Mouse (Mus musculus) forebrain, embryonic 16.5 days (tissue): Measurements from ENCODE around the gene C130073F10Rik. TPM values are rescaled to one million over a fixed set of nuclear protein-coding genes. Genes with fewer than 3 reads are reported as not detected.
"Not testable (repeated sequence)": the region's sequence is repeated elsewhere in the genome, so short reads cannot be mapped to it uniquely, and the experiment has no call there.

Source experiments
- ATAC-seq: fragments of 200-750 bp; cut with Nextera tagmentation; 2 replicates; pipeline ENCODE4 v1.8.0; 2017; ENCODE audit warnings: mild to moderate bottlenecking, moderate library complexity
- H3K27ac ChIP-seq: fragments of 300-500 bp; sonication (generic); 2 replicates; pipeline ENCODE4 v1.5.1; 2014; ENCODE audit warnings: low read length, control low read depth
- H3K27me3 ChIP-seq: fragments of 300-500 bp; sonication (generic); replicated peaks from 2 replicates; pipeline ENCODE4 v1.6.1; 2014; ENCODE audit warnings: low read length; ENCODE audit not compliant: control insufficient read depth, insufficient read depth
- H3K36me3 ChIP-seq: fragments of 300-500 bp; sonication (generic); 2 replicates; pipeline ENCODE4 v1.6.1; 2014; ENCODE audit not compliant: control insufficient read depth, insufficient read depth
- H3K4me1 ChIP-seq: fragments of 300-500 bp; sonication (generic); replicated peaks from 2 replicates; pipeline ENCODE4 v1.6.1; 2014; ENCODE audit warnings: low read length; ENCODE audit not compliant: control insufficient read depth, insufficient read depth
- H3K4me2 ChIP-seq: fragments of 300-500 bp; sonication (generic); 2 replicates; pipeline ENCODE4 v1.6.1; 2014; ENCODE audit warnings: mild to moderate bottlenecking, low read length, control low read depth
- H3K4me3 ChIP-seq: fragments of 300-500 bp; sonication (generic); replicated peaks from 2 replicates; pipeline ENCODE4 v1.5.1; 2014; ENCODE audit warnings: mild to moderate bottlenecking, low read length, control low read depth
- H3K9ac ChIP-seq: fragments of 300-500 bp; sonication (generic); replicated peaks from 2 replicates; pipeline ENCODE4 v1.6.1; 2014; ENCODE audit warnings: low read depth, low read length, control low read depth
- H3K9me3 ChIP-seq: fragments of 300-500 bp; sonication (generic); 2 replicates; pipeline ENCODE4 v1.6.1; 2016; ENCODE audit warnings: low read length; ENCODE audit not compliant: control insufficient read depth
- WGBS: fragments of 180-500 bp; shearing (Covaris S2); extraction: QIAGEN DNeasy Blood & Tissue Kit; methylation state at CpG from one replicate; pipeline ENCODE4 v1.1.7; 2014; 5-methylcytosine and 5-hydroxymethylcytosine counted together
- polyA plus RNA-seq: library from polyadenylated mRNA; unstranded; fragments of >200 nt; fragmentation: Nextera tagmentation; extraction: Ambion mirVana; gene quantifications from 2 replicates; pipeline ENCODE4 v1.2.1, GENCODE M21; 2015

Gene C130073F10Rik
- polyA plus RNA-seq = not detected in 2 replicates

DNA sequence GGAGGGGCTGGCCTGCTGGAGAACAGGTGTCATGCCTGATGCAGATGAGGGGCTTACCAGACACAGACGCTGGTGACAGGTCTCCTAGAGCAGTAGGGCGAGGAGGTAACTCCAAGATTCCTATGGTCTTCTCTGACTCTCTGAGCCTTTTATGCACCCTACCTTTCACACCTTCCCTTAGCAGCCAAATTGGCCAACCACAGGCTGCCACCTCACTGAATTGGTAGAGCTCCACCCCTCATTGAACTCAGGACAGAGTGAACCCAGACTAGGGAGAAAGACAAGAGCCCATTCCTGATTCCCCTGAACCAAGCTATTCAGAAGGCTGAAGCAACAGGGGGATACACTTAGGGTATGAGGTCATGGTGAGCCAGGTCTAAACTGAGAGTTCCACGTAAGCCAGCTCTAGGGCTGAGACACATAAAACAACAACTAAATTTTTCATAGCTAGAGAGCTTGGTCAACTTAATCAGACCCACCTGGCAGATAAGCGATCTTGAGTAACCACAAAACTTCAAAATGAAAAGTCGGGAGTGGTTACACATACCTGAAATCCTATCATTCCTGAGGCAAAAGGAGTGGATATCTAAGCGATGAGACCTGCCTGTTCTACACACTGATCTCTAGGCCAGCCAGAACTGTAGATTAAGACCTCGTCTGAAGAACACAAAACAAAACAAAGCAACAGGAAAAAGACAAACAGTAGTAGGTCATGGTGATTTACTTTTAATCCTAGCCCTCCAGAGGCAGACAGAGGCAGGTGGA is at the start of gene C130073F10Rik:
TSS of gene C130073F10Rik (minus strand) at position 134 of the 765 bp plus-strand sequence.
- Histone ChIP-seq H3K4me2 (no peak within 1 kb of the TSS), H3K9ac (no peak within 1 kb of the TSS), H3K4me3 (no peak within 1 kb of the TSS), H3K27ac (no peak within 1 kb of the TSS), H3K36me3 (no peaks in the 10 kb centered on the region), H3K27me3 (no peaks in the 10 kb centered on the region), H3K9me3 (no peaks in the 10 kb centered on the region), H3K4me1 (no peaks in the 10 kb centered on the region)
- no peak for ATAC-seq
- 87% methylated on average over 7 of the region's 7 CpGs for WGBS

DNA sequence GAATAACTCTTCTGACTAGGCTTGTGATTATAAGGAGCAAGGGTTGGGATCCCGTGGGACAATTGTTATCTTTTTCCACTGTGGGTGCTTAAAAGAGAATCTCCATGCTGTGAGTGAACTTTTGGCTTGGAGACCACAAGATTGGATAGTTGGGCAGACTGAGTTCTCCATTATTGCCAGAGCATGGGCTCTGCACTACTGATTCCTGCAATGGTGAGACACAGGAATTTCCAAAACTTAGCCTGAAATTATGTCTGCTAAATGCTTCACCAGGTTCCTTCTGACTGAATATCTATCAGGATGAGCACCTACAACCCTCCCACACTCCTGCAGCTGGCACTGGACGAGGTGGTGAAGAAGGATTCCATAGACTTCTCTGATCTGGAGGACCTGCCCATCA is 46.5 kb upstream of the C130073F10Rik start, which contains the start of gene Gm12794:
TSS of gene Gm12794 (plus strand) at position 301 of the 400 bp plus-strand sequence.
- H3K4me3 ChIP-seq, H3K27ac ChIP-seq, H3K27me3 ChIP-seq, H3K4me1 ChIP-seq, H3K36me3 ChIP-seq, ATAC-seq, H3K4me2 ChIP-seq, H3K9ac ChIP-seq, H3K9me3 ChIP-seq: not testable (repeated sequence)
- 79% methylated on average over 2 of the region's 2 CpGs for WGBS

DNA sequence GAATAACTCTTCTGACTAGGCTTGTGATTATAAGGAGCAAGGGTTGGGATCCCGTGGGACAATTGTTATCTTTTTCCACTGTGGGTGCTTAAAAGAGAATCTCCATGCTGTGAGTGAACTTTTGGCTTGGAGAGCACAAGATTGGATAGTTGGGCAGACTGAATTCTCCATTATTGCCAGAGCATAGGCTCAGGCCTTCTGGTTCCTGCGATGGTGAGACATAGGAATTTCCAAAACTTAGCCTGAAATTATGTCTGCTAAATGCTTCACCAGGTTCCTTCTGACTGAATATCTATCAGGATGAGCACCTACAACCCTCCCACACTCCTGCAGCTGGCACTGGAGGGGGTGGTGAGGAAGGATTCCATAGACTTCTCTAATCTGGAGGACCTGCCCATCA is 15.2 kb upstream of the C130073F10Rik start, which contains the start of gene Gm12800:
TSS of gene Gm12800 (plus strand) at position 301 of the 400 bp plus-strand sequence.
- ATAC-seq, H3K27me3 ChIP-seq, H3K36me3 ChIP-seq, H3K9ac ChIP-seq, H3K27ac ChIP-seq, H3K4me2 ChIP-seq, H3K4me1 ChIP-seq, H3K9me3 ChIP-seq, H3K4me3 ChIP-seq: not testable (repeated sequence)
- 94% methylated on average over 1 of the region's 2 CpGs for WGBS

DNA sequence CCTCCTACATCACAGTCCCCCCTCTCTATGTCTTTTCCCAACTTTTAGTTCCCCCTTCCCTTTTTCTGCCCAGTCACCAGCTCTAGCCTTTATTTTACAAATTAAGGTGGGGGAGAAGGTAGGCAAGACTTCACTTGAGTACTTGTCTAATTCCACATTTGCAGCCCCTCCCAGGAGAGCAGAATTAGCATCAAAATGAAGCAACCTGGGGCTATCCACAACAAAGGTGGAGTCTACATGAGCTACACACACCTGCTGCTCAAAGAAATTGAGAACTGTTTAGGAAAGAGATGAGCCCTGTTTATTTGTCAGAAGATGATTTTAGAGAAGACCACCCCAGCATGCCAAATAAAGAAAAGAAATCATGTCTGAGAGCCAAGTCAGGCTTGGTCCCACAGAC is 4.2 kb downstream of the C130073F10Rik start:
- H3K4me3 ChIP-seq = no peak overlapping the region
- H3K4me1 ChIP-seq = no peaks in the 10 kb centered on the region
- H3K4me2 ChIP-seq = no peak overlapping the region
- H3K27me3 ChIP-seq = no peaks in the 10 kb centered on the region
- ATAC-seq = no peak
- no peaks in the 10 kb centered on the region for H3K9me3 ChIP-seq
- H3K27ac ChIP-seq = no peak overlapping the region
- no peak overlapping the region for H3K9ac ChIP-seq
- H3K36me3 ChIP-seq = no peaks in the 10 kb centered on the region

DNA sequence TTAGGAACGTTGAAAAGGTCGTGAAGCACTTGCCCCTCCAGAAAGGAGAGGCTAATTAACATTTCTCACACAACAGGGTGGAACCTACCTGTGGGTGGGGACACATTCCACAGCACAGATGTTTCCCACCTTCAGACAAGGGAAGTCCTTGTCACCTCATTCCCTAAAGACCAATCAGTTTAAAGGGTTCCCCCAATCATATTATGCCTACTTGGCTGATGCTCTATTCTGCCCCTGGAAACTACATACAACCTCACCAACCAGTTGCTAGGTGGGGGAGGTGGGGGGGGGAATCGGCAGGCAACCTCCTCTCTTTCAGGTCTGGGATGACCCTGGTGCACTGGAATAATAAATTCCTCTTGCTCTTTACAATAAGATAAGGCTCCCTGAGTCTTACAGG is 9.9 kb downstream of the C130073F10Rik start:
- H3K4me1 ChIP-seq = no peaks in the 10 kb centered on the region
- no peak overlapping the region for H3K9ac ChIP-seq
- no peaks in the 10 kb centered on the region for H3K27me3 ChIP-seq
- WGBS = 52% methylated on average over 3 of the region's 3 CpGs
- H3K4me3 ChIP-seq = no peak overlapping the region
- ATAC-seq = no peak
- H3K27ac ChIP-seq = no peak overlapping the region
- H3K4me2 ChIP-seq = no peak overlapping the region
- H3K9me3 ChIP-seq = no peaks in the 10 kb centered on the region
- no peaks in the 10 kb centered on the region for H3K36me3 ChIP-seq

DNA sequence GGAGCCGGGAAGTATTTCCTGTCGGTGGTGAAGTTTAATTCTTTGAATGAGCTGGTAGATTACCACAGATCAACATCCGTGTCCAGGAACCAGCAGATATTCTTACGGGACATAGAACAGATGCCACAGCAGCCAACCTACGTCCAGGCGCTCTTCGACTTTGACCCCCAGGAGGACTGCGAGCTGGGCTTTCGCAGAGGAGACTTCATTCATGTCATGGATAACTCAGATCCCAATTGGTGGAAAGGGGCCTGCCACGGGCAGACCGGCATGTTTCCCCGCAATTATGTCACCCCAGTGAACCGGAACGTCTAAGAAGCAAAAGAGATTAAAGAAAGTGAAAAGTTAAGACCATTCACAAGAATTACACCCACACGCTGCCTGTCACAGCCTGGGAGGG is 17.9 kb downstream of the C130073F10Rik start:
- H3K36me3 ChIP-seq, H3K4me2 ChIP-seq, H3K9me3 ChIP-seq, ATAC-seq, H3K9ac ChIP-seq, H3K27me3 ChIP-seq, H3K4me1 ChIP-seq, H3K27ac ChIP-seq, H3K4me3 ChIP-seq: not testable (repeated sequence)
- WGBS = 91% methylated on average over 15 of the region's 15 CpGs

DNA sequence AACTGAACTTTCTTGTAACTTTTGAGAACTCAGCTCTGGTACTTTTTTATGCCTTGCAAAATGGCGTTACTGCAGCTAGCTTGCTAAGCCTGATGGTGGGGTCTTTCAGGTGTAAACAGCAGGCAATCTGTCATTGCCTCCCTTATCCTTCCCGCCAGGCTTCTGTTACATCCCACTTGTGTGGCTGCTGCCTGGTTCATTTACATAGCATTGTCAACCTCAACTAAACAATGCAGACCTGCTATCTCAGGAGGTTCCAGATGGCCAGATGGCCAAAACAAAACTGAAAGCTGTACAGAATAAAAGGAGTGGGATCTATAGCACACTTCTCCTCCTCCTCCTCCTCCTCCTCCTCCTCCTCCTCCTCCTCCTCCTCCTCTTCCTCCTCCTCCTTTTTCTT is 21.6 kb downstream of the C130073F10Rik start:
- H3K9ac ChIP-seq, H3K27me3 ChIP-seq, H3K4me2 ChIP-seq, H3K9me3 ChIP-seq, H3K27ac ChIP-seq, H3K4me1 ChIP-seq, H3K36me3 ChIP-seq, ATAC-seq, H3K4me3 ChIP-seq: not testable (repeated sequence)
- WGBS = 67% methylated on average over 2 of the region's 2 CpGs

DNA sequence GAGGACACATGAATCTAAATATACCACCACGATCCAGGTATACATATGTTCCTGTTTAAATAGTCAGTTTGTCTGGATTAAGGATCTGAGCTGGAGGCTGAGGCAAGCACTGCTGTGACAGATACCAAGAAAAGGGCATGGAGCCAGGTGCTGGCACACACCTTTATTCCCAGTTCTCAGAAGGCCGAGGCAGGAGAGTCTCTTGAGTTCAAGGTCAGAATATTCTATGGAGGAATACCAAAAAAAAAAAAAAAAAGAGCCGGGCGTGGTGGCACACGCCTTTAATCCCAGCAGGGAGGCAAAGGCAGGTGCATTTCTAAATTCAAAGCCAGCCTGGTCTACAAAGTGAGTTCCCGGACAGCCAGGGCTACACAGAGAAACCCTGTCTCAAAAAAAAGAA is 31.3 kb downstream of the C130073F10Rik start:
- H3K4me2 ChIP-seq = no peak overlapping the region
- ATAC-seq = no peak
- 94% methylated on average over 6 of the region's 6 CpGs for WGBS

DNA sequence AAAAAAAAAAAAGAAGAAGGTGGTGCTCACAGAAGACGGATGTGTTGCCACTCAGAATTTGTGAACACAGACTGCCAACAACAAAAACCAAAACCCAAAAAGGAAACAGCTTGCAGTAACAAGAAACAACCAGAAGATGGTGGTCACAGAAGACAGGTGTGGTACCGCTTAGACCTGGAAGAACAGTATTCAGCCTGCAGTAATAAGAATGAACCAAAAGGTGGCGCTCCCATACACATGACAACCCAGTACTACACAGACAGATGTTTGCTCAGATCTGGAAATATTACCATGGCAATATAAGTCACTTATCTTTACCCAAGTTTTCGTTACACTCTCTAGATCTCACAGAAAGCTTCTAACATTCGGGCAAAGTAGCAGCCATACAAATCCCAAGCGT is 32.7 kb downstream of the C130073F10Rik start:
- H3K27ac ChIP-seq = no peak overlapping the region
- no peak overlapping the region for H3K9ac ChIP-seq
- no peak overlapping the region for H3K4me2 ChIP-seq
- no peaks in the 10 kb centered on the region for H3K27me3 ChIP-seq
- no peak overlapping the region for H3K4me3 ChIP-seq
- H3K36me3 ChIP-seq = no peaks in the 10 kb centered on the region
- H3K9me3 ChIP-seq = no peaks in the 10 kb centered on the region
- H3K4me1 ChIP-seq = no peaks in the 10 kb centered on the region
- ATAC-seq = no peak
- 52% methylated on average over 6 of the region's 6 CpGs for WGBS

More for the DNA sequence above, 31.3 kb downstream of the C130073F10Rik start:
- Histone ChIP-seq H3K4me1 (no peaks in the 10 kb centered on the region), H3K9ac (no peak overlapping the region), H3K27ac (no peak overlapping the region), H3K27me3 (no peaks in the 10 kb centered on the region), H3K36me3 (no peaks in the 10 kb centered on the region), H3K9me3 (no peaks in the 10 kb centered on the region), H3K4me3 (no peak overlapping the region)
